Mouse (Mus musculus) MEL (cell line): ENCODE measurements around the gene Gas1. TPM values are rescaled to one million over a fixed set of nuclear protein-coding genes. Genes with fewer than 3 reads are reported as not detected.

Experiments
- DNase-seq: peaks from one replicate; pipeline ENCODE4 v3.0.0; 2011; ENCODE audit warnings: low read depth, low spot score
- H3K27ac ChIP-seq: 2 replicates; pipeline ENCODE4 v1.5.1; 2012; ENCODE audit warnings: low read depth, mild to moderate bottlenecking, control low read depth, low read length, moderate library complexity; ENCODE audit not compliant: control insufficient read depth
- H3K27me3 ChIP-seq, 2 experiments: fragments of 150-350 bp in 1 of 2; sonication (generic) in 1 of 2; 2 replicates each; pipeline ENCODE4 v1.6.1; 2012; ENCODE audit warnings: low read length in 2 of 2, mild to moderate bottlenecking in 2 of 2, improper control_type of control experiment in 1 of 2, moderate library complexity in 1 of 2; ENCODE audit not compliant: insufficient read depth in 2 of 2, control insufficient read depth in 1 of 2
- H3K36me3 ChIP-seq, 2 experiments: 2 replicates each; pipeline ENCODE4 v1.6.1; 2012 to 2014; ENCODE audit warnings: low read length in 2 of 2, improper control_type of control experiment in 1 of 2, inconsistent platforms in 1 of 2, mild to moderate bottlenecking in 1 of 2; ENCODE audit not compliant: insufficient read depth in 2 of 2, control insufficient read depth in 1 of 2
- H3K4me1 ChIP-seq, 2 experiments: fragments of 150-350 bp in 1 of 2; sonication (generic) in 1 of 2; 2 replicates each; pipeline ENCODE4 v1.6.1; 2012; ENCODE audit warnings: low read length in 2 of 2, improper control_type of control experiment in 1 of 2, mild to moderate bottlenecking in 1 of 2; ENCODE audit not compliant: insufficient read depth in 2 of 2, control insufficient read depth in 1 of 2
- H3K4me3 ChIP-seq, 2 experiments: fragments of 150-350 bp in 1 of 2; sonication (generic) in 1 of 2; 2 replicates each; pipeline ENCODE4 v1.5.1; 2012; ENCODE audit warnings: low read depth in 2 of 2, low read length in 2 of 2, mild to moderate bottlenecking in 2 of 2, moderate library complexity in 2 of 2, control low read depth in 1 of 2, improper control_type of control experiment in 1 of 2; ENCODE audit not compliant: control insufficient read depth in 1 of 2, insufficient read depth in 1 of 2
- H3K79me2 ChIP-seq: 2 replicates; pipeline ENCODE4 v1.6.1; 2012; ENCODE audit warnings: mild to moderate bottlenecking, low read length, moderate library complexity; ENCODE audit not compliant: control insufficient read depth, poor library complexity, insufficient read depth
- H3K9ac ChIP-seq: 2 replicates; pipeline ENCODE4 v1.6.1; 2012; ENCODE audit warnings: low read depth, mild to moderate bottlenecking, control low read depth, low read length, moderate library complexity; ENCODE audit not compliant: control insufficient read depth, poor library complexity, severe bottlenecking
- H3K9me3 ChIP-seq: fragments of 150-350 bp; sonication (generic); replicated peaks from 2 replicates; pipeline ENCODE4 v1.6.1; 2012; ENCODE audit warnings: mild to moderate bottlenecking, low read length, improper control_type of control experiment, moderate library complexity; ENCODE audit not compliant: insufficient read depth
- E2F4 ChIP-seq: IDR thresholded peaks from 2 replicates; pipeline ENCODE4 v1.6.1; 2011; ENCODE audit warnings: low read depth, low read length, improper control_type of control experiment, borderline replicate concordance
- ELF1 ChIP-seq: IDR thresholded peaks from 2 replicates; pipeline ENCODE4 v1.6.1; 2014; ENCODE audit warnings: low read depth, mild to moderate bottlenecking, inconsistent platforms, low read length, improper control_type of control experiment, moderate library complexity
- GABPA ChIP-seq: IDR thresholded peaks from 2 replicates; pipeline ENCODE4 v1.6.1; 2012; ENCODE audit warnings: low read depth, mild to moderate bottlenecking, inconsistent platforms, low read length, improper control_type of control experiment, moderate library complexity
- HCFC1 ChIP-seq: IDR thresholded peaks from 2 replicates; pipeline ENCODE4 v1.6.1; 2012; ENCODE audit warnings: low read depth, mild to moderate bottlenecking, inconsistent platforms, low read length, improper control_type of control experiment, moderate library complexity
- MAFK ChIP-seq: IDR thresholded peaks from 2 replicates; pipeline ENCODE4 v1.6.1; 2011; ENCODE audit warnings: low read depth, mild to moderate bottlenecking, low read length, improper control_type of control experiment, borderline replicate concordance
- MAZ ChIP-seq: IDR thresholded peaks from 2 replicates; pipeline ENCODE4 v1.6.1; 2012; ENCODE audit warnings: low read depth, mild to moderate bottlenecking, inconsistent platforms, low read length, improper control_type of control experiment
- MYC ChIP-seq: IDR thresholded peaks from 2 replicates; pipeline ENCODE4 v1.6.1; 2011; ENCODE audit warnings: low read depth, mild to moderate bottlenecking, low read length, improper control_type of control experiment, moderate library complexity
- NELFE ChIP-seq: IDR thresholded peaks from 2 replicates; pipeline ENCODE4 v1.6.1; 2011; ENCODE audit warnings: low read depth, low read length, improper control_type of control experiment
- POLR2AphosphoS5 ChIP-seq: IDR thresholded peaks from 2 replicates; pipeline ENCODE4 v1.6.1; 2012; ENCODE audit warnings: low read depth, borderline replicate concordance, mild to moderate bottlenecking, inconsistent platforms, low read length, moderate library complexity, mixed read lengths
- SIN3A ChIP-seq: IDR thresholded peaks from 2 replicates; pipeline ENCODE4 v1.6.1; 2012; ENCODE audit warnings: low read length, improper control_type of control experiment, inconsistent platforms
- UBTF ChIP-seq: IDR thresholded peaks from 2 replicates; pipeline ENCODE4 v1.6.1; 2012; ENCODE audit warnings: low read depth, mild to moderate bottlenecking, inconsistent platforms, low read length, improper control_type of control experiment, moderate library complexity, borderline replicate concordance; ENCODE audit not compliant: insufficient read depth
- USF2 ChIP-seq, 2 experiments: IDR thresholded peaks; 2 replicates each; pipeline ENCODE4 v1.6.1; 2011 to 2012; ENCODE audit warnings: improper control_type of control experiment in 2 of 2, low read length in 2 of 2, borderline replicate concordance in 1 of 2, inconsistent platforms in 1 of 2, low read depth in 1 of 2, mild to moderate bottlenecking in 1 of 2; ENCODE audit not compliant: insufficient read depth in 1 of 2
- polyA plus RNA-seq, 2 experiments: library from polyadenylated mRNA; stranded (reverse) in 1 of 2; unstranded in 1 of 2; fragments of >175 nt in 1 of 2; fragments of >200 nt in 1 of 2; gene quantifications; 2 replicates each; pipeline versions ENCODE4 v1.2.1 to v1.2.4; 2012; ENCODE audit warnings: low replicate concordance in 2 of 2, low read depth in 1 of 2; ENCODE audit not compliant: insufficient read length in 2 of 2, insufficient read depth in 1 of 2, missing spikeins in 1 of 2
- total RNA-seq: library from RNA; depleted of rRNA; stranded (reverse); fragments of 300-350 nt; gene quantifications from 2 replicates; pipeline ENCODE4 v1.2.3, GENCODE M21; 2012

The Gas1 gene
- total and polyA plus RNA-seq, 3 experiments = not detected

- TF ChIP-seq MYC (no peak), MAZ (no peak), GABPA (no peak), ELF1 (no peak), NELFE (no peak), E2F4 (no peak), USF2 (IDR thresholded peaks at IDR 0.05; ENCODE audit: borderline replicate concordance in 1 of 2, insufficient read depth in 1 of 2, low read depth in 1 of 2, low read length in 2 of 2) (no peak), HCFC1 (no peak), UBTF (no peak)
- no peak overlapping the region for H3K4me3 ChIP-seq
- H3K9me3 ChIP-seq = no peaks in the 10 kb centered on the region
- H3K27ac ChIP-seq = no peak overlapping the region
- no peaks in the 10 kb centered on the region for H3K27me3 ChIP-seq
- no peak for DNase-seq
- H3K9ac ChIP-seq = no peak overlapping the region
- H3K36me3 ChIP-seq = no peaks in the 10 kb centered on the region
- H3K4me1 ChIP-seq = no peaks in the 10 kb centered on the region
- H3K79me2 ChIP-seq = no peaks in the 10 kb centered on the region
Observed at GRCm38 (mm10) chr13:60134439-60134799, 42.7 kb downstream of the Gas1 start.

- no peaks in the 10 kb centered on the region for H3K27me3 ChIP-seq
Observed at GRCm38 (mm10) chr13:60133716-60134438, 43.3 kb downstream of the Gas1 start.

GRCm38 (mm10) chr13:60131771-60132170, 45.4 kb downstream of the Gas1 start:
- H3K36me3 ChIP-seq = no peaks in the 10 kb centered on the region
- H3K27ac ChIP-seq = no peak overlapping the region
- H3K9me3 ChIP-seq = no peaks in the 10 kb centered on the region
- TF ChIP-seq SIN3A = no peak
- H3K4me1 ChIP-seq = no peaks in the 10 kb centered on the region
- no peak for DNase-seq
- H3K27me3 ChIP-seq = no peaks in the 10 kb centered on the region
- H3K4me3 ChIP-seq = no peak overlapping the region
- no peaks in the 10 kb centered on the region for H3K79me2 ChIP-seq
- H3K9ac ChIP-seq = no peak overlapping the region

More at GRCm38 (mm10) chr13:60133716-60134438, 43.3 kb downstream of the Gas1 start:
- no peak overlapping the region for H3K27ac ChIP-seq
- TF ChIP-seq ELF1 = no peak
- no peak for TF ChIP-seq MAFK
- TF ChIP-seq POLR2AphosphoS5 = no peak
- TF ChIP-seq, all 39 proteins: peak for 0
- no peak for DNase-seq
- Histone ChIP-seq H3K9me3 (no peaks in the 10 kb centered on the region), H3K4me1 (no peaks in the 10 kb centered on the region), H3K4me3 (no peak overlapping the region), H3K36me3 (no peaks in the 10 kb centered on the region), H3K79me2 (no peaks in the 10 kb centered on the region), H3K9ac (no peak overlapping the region)
